Mouse (Mus musculus) limb, embryonic 13.5 days (tissue): Measurements from ENCODE around the gene Pdlim7. TPM values are rescaled to one million over a fixed set of nuclear protein-coding genes. Genes with fewer than 3 reads are reported as not detected.

Experiments used
- ATAC-seq: fragments of 200-750 bp; cut with Nextera tagmentation; 2 replicates; pipeline ENCODE4 v1.8.0; 2017; ENCODE audit warnings: low read depth, moderate number of reproducible peaks, moderate TSS enrichment; ENCODE audit not compliant: low FRiP score
- H3K27ac ChIP-seq: fragments of 300-500 bp; sonication (generic); 2 replicates; pipeline ENCODE4 v1.5.1; 2015; ENCODE audit warnings: inconsistent platforms, mild to moderate bottlenecking, moderate library complexity
- H3K27me3 ChIP-seq: fragments of 300-500 bp; sonication (generic); 2 replicates; pipeline ENCODE4 v1.6.1; 2015; ENCODE audit warnings: mild to moderate bottlenecking, inconsistent platforms
- H3K36me3 ChIP-seq: fragments of 300-500 bp; sonication (generic); 2 replicates; pipeline ENCODE4 v1.6.1; 2015; ENCODE audit warnings: inconsistent platforms, mild to moderate bottlenecking, moderate library complexity
- H3K4me1 ChIP-seq: fragments of 300-500 bp; sonication (generic); 2 replicates; pipeline ENCODE4 v1.6.1; 2015; ENCODE audit warnings: inconsistent platforms
- H3K4me2 ChIP-seq: fragments of 300-500 bp; sonication (generic); replicated peaks from 2 replicates; pipeline ENCODE4 v1.6.1; 2015; ENCODE audit warnings: inconsistent platforms, mild to moderate bottlenecking, moderate library complexity
- H3K4me3 ChIP-seq: fragments of 300-500 bp; sonication (generic); 2 replicates; pipeline ENCODE4 v1.5.1; 2015; ENCODE audit warnings: moderate library complexity, mild to moderate bottlenecking, inconsistent platforms
- H3K9ac ChIP-seq: fragments of 300-500 bp; sonication (generic); 2 replicates; pipeline ENCODE4 v1.6.1; 2015; ENCODE audit warnings: mild to moderate bottlenecking, inconsistent platforms
- H3K9me3 ChIP-seq: fragments of 300-500 bp; sonication (generic); 2 replicates; pipeline ENCODE4 v1.6.1; 2016; ENCODE audit warnings: inconsistent platforms
- WGBS: fragments of 180-500 bp; shearing (Covaris S2); methylation state at CpG from one replicate; pipeline ENCODE4 v1.1.7; 2015; 5-methylcytosine and 5-hydroxymethylcytosine counted together
- polyA plus RNA-seq: library from polyadenylated mRNA; unstranded; fragments of >200 nt; fragmentation: Nextera tagmentation; extraction: Ambion mirVana; gene quantifications from 2 replicates; pipeline ENCODE4 v1.2.1, GENCODE M21; 2015

Pdlim7 gene
- polyA plus RNA-seq, 1 experiment from 2014 or later: 175 TPM

DNA sequence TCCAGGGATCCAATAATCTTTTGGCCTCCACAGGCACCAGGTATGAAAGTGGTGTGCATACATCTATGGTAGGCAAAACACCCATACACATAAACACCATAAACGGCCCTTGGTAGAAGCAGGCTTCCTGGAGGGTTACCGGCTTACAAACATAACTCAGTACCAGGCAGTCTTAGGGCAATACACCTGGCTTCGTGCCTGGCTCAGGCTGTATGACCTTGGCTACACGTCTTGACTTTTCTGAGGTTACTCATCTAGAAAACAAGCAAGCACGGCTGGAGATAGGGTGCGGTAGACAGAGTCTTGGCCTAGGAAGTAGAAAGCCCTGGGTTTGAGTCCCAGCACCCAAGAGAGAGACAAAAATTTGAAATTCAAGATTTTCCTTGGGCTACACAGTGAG is 16.8 kb downstream of the Pdlim7 start:
- ATAC-seq: no peak
- H3K4me1 ChIP-seq: peaks cover 22% of the 10 kb centered on the region
- WGBS: 90% methylated on average over 6 of the region's 6 CpGs
- H3K27ac ChIP-seq: no peak overlapping the region
- no peaks in the 10 kb centered on the region for H3K9me3 ChIP-seq
- peaks cover 39% of the 10 kb centered on the region for H3K36me3 ChIP-seq
- no peaks in the 10 kb centered on the region for H3K27me3 ChIP-seq
- H3K4me3 ChIP-seq: no peak overlapping the region
- H3K4me2 ChIP-seq: no peak overlapping the region
- H3K9ac ChIP-seq: no peak overlapping the region

DNA sequence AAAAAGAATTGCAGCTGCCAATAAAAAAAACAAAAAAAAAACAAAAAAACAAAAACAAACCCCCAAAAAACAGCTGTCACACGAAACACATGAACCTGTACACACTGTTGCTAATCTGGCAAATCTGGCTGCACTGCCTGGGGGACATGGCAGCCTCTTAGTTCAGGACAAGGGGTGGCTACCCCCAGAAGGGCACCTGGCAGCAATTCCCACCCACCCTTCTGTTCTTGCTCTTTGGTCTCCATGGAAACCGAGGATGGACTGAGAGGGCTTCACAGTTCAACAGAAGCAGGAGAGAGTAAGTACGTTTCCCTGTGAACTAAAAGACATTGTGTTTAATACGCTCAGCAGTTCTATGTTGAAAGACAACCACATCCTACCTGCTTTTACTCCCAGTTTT is 17.8 kb downstream of the Pdlim7 start:
- no peaks in the 10 kb centered on the region for H3K27me3 ChIP-seq

GRCm38 (mm10) chr13:55494883-55495621 is 18.4 kb downstream of the Pdlim7 start:
- ATAC-seq: peak; percentile 17; the same call in 1 of the 2 replicates
- H3K4me3 ChIP-seq: no peak overlapping the region
- H3K4me1 ChIP-seq: peaks cover 22% of the 10 kb centered on the region
- no peaks in the 10 kb centered on the region for H3K27me3 ChIP-seq
- H3K36me3 ChIP-seq: peaks cover 26% of the 10 kb centered on the region
- no peak overlapping the region for H3K27ac ChIP-seq
- 0 out of 2 replicates have a peak overlapping the region, but pooled peaks have one; percentile 14 for H3K4me2 ChIP-seq
- WGBS: 23% methylated on average over 18 of the region's 18 CpGs
- H3K9me3 ChIP-seq: no peaks in the 10 kb centered on the region
- H3K9ac ChIP-seq: no peak overlapping the region

More for the DNA sequence above, 17.8 kb downstream of the Pdlim7 start:
- peaks cover 33% of the 10 kb centered on the region for H3K36me3 ChIP-seq
- no peak overlapping the region for H3K4me3 ChIP-seq
- no peak for ATAC-seq
- H3K4me1 ChIP-seq: peaks cover 22% of the 10 kb centered on the region
- H3K9ac ChIP-seq: no peak overlapping the region
- no peaks in the 10 kb centered on the region for H3K9me3 ChIP-seq
- 38% methylated on average over 4 of the region's 4 CpGs for WGBS
- H3K27ac ChIP-seq: no peak overlapping the region
- no peak overlapping the region for H3K4me2 ChIP-seq

- Histone ChIP-seq H3K9ac (no peak overlapping the region), H3K27me3 (no peaks in the 10 kb centered on the region), H3K9me3 (no peaks in the 10 kb centered on the region), H3K36me3 (peaks cover 20% of the 10 kb centered on the region), H3K4me3 (no peak overlapping the region), H3K27ac (no peak overlapping the region), H3K4me1 (peaks cover 22% of the 10 kb centered on the region), H3K4me2 (no peak overlapping the region)
- 13% methylated on average over 2 of the region's 2 CpGs for WGBS
- no peak for ATAC-seq
Measured at GRCm38 (mm10) chr13:55494257-55494656, 19.2 kb downstream of the Pdlim7 start.

DNA sequence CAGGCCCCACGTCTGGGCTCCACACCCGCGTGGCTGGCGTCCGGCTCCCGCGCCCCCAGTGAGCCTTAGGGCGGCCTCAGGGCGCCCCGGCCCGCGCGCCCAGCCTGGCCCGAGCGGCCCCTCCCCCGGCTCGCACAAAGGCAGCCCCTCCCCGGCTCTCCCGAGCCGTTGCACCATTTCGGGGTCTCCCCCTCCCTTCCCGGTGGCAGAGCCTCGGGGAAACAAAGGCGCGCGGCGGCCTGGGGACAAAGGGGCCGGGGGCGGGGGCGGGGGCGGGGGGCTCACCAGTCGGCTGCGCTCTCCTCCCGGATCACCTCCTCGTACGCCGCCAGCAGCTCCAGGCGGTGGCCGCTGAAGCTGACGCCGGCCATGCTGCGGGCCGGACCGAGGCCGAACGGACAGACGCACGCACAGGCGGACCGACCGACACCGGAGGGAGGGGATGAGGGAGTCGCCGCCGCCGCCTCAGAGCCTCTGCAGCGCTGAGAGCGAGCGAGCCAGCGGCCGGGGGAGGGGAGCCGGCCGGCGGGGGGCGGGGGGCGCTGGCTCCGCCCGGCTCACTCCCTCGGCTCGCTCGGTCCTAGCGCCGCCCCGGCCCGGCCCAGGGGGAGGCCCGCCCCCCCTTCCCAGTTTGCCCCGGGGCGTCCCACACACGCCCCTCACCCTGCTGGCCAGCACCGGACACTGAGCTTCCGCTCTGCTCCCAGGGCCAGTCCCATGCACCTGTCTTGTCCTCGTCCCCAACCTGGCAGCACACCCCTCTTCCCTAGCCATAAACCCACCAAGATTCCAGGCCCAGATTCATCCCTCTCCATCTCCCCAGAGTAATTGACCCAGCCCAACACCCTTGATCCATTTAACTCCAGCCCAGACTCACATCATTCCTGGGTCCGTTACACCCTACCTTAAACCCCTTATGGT is 25.6 kb downstream of the Pdlim7 start, which contains the start of gene Dbn1:
Gene Dbn1 (minus strand): TSS at position 534 of the 921 bp plus-strand sequence.
- H3K4me1 ChIP-seq: peaks cover 46% of the 10 kb centered on the region
- peak; percentile 90 for ATAC-seq
- peak within 1 kb of the TSS; percentile 96 for H3K4me2 ChIP-seq
- peak within 1 kb of the TSS; percentile 86 for H3K4me3 ChIP-seq
- WGBS: under 1% methylated on average over 58 of the region's 83 CpGs
- peak within 1 kb of the TSS; percentile 95 for H3K27ac ChIP-seq
- no peaks in the 10 kb centered on the region for H3K27me3 ChIP-seq
- peak within 1 kb of the TSS; percentile 100 for H3K9ac ChIP-seq
- H3K9me3 ChIP-seq: no peaks in the 10 kb centered on the region
- H3K36me3 ChIP-seq: peaks cover 12% of the 10 kb centered on the region

- Histone ChIP-seq H3K9me3 (no peaks in the 10 kb centered on the region), H3K27me3 (no peaks in the 10 kb centered on the region), H3K27ac (peak overlapping the region; percentile 95), H3K36me3 (peaks cover 20% of the 10 kb centered on the region), H3K4me1 (peaks cover 52% of the 10 kb centered on the region), H3K4me3 (peak overlapping the region; percentile 86), H3K4me2 (peak overlapping the region; percentile 96), H3K9ac (peak overlapping the region; percentile 100)
- WGBS: 0% methylated on average over 28 of the region's 29 CpGs
- peak; percentile 38 for ATAC-seq
Measured at GRCm38 (mm10) chr13:55486916-55487577, 26.4 kb downstream of the Pdlim7 start.

GRCm38 (mm10) chr13:55486029-55486794 is 27.3 kb downstream of the Pdlim7 start:
- peak overlapping the region; percentile 86 for H3K4me3 ChIP-seq
- ATAC-seq: no peak
- no peaks in the 10 kb centered on the region for H3K27me3 ChIP-seq
- H3K36me3 ChIP-seq: peaks cover 28% of the 10 kb centered on the region
- peak overlapping the region; percentile 100 for H3K9ac ChIP-seq
- peak overlapping the region; percentile 95; the same call in 1 of the 2 replicates for H3K27ac ChIP-seq
- H3K4me1 ChIP-seq: peaks cover 52% of the 10 kb centered on the region
- 34% methylated on average over 14 of the region's 14 CpGs for WGBS
- no peaks in the 10 kb centered on the region for H3K9me3 ChIP-seq
- peak overlapping the region; percentile 96 for H3K4me2 ChIP-seq

- H3K36me3 ChIP-seq: peaks cover 44% of the 10 kb centered on the region
- peaks cover 52% of the 10 kb centered on the region for H3K4me1 ChIP-seq
- no peak overlapping the region; the same call in 1 of the 2 replicates for H3K27ac ChIP-seq
Measured at GRCm38 (mm10) chr13:55484520-55485088, 28.9 kb downstream of the Pdlim7 start.

DNA sequence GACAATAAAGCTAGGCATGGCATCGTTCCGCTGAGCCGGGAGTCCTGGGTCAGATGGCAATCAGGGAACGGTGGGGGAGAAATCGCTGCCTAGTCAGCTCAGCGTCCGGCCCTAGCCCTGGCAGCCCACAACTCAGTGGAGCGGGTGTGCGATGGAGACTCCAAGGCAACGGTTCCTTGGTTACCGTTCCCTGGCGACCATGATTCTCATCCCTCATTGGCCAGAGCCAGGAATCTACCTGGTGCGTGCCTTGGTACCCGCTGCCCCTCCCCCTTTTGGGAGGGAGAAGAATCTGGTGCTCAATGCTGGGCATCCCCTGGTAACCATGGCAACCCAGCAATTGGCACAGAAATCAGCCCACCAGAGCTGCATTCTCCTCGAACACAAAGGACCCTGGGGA is 29.9 kb downstream of the Pdlim7 start:
- Histone ChIP-seq H3K4me2 (peak overlapping the region; percentile 96; the same call in 1 of the 2 replicates), H3K4me3 (no peak overlapping the region), H3K36me3 (peaks cover 54% of the 10 kb centered on the region), H3K9ac (no peak overlapping the region), H3K9me3 (no peaks in the 10 kb centered on the region), H3K27me3 (no peaks in the 10 kb centered on the region), H3K4me1 (peaks cover 52% of the 10 kb centered on the region), H3K27ac (no peak overlapping the region)
- 59% methylated on average over 15 of the region's 15 CpGs for WGBS
- ATAC-seq: no peak

More at GRCm38 (mm10) chr13:55484520-55485088, 28.9 kb downstream of the Pdlim7 start:
- WGBS: 29% methylated on average over 7 of the region's 7 CpGs
- Histone ChIP-seq H3K27me3 (no peaks in the 10 kb centered on the region), H3K9me3 (no peaks in the 10 kb centered on the region), H3K4me3 (peak overlapping the region; percentile 86; the same call in 1 of the 2 replicates), H3K4me2 (peak overlapping the region; percentile 96), H3K9ac (peak overlapping the region; percentile 100)
- ATAC-seq: no peak

DNA sequence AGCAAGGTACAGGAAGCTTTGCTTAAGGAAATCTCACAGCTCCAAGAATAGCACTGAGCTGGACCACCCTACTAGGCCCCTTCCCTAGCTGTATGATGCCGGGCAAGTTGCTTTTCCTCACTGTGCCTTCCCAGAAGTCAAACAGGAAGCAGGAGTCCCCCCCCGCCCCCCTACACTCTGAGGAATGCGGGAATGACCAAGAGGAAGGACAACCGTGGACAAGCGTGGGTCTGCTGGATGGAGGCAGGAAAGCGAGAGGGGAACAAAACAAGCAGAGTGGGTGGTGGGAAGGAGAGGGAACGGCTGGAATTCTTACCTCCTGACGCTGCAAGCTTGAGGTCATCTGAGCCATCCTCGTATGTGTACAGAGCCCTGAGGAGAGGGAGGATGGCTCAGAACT is 30.4 kb downstream of the Pdlim7 start:
- Histone ChIP-seq H3K27me3 (no peaks in the 10 kb centered on the region), H3K9ac (peak overlapping the region; percentile 8; the same call in 1 of the 2 replicates), H3K36me3 (peaks cover 59% of the 10 kb centered on the region), H3K4me3 (no peak overlapping the region), H3K4me1 (peaks cover 48% of the 10 kb centered on the region), H3K27ac (no peak overlapping the region; the same call in 1 of the 2 replicates), H3K4me2 (0 out of 2 replicates have a peak overlapping the region, but pooled peaks have one; percentile 12), H3K9me3 (no peaks in the 10 kb centered on the region)
- 55% methylated on average over 9 of the region's 9 CpGs for WGBS
- no peak for ATAC-seq
